Mouse (Mus musculus) embryonic facial prominence, embryonic 11.5 days (tissue): ENCODE results near the gene Mlh3. TPM values are rescaled to one million over a fixed set of nuclear protein-coding genes. Genes with fewer than 3 reads are reported as not detected.

Experiments used
- ATAC-seq: fragments of 200-750 bp; cut with Nextera tagmentation; replicated peaks from 2 replicates; pipeline ENCODE4 v1.8.0; 2017; ENCODE audit warnings: low read depth; ENCODE audit not compliant: insufficient number of reproducible peaks, low FRiP score, low TSS enrichment
- DNase-seq: peaks from one replicate; pipeline ENCODE4 v3.0.0-alpha.2; 2015; ENCODE audit warnings: low spot score
- H3K27ac ChIP-seq: fragments of 300-500 bp; sonication (generic); replicated peaks from 2 replicates; pipeline ENCODE4 v1.5.1; 2014; ENCODE audit warnings: mild to moderate bottlenecking, low read depth, low read length, control low read depth
- H3K27me3 ChIP-seq: fragments of 300-500 bp; sonication (generic); 2 replicates; pipeline ENCODE4 v1.6.1; 2014; ENCODE audit warnings: mild to moderate bottlenecking, low read length, moderate library complexity, mixed read lengths; ENCODE audit not compliant: control insufficient read depth, insufficient read depth
- H3K36me3 ChIP-seq: fragments of 300-500 bp; sonication (generic); replicated peaks from 2 replicates; pipeline ENCODE4 v1.6.1; 2014; ENCODE audit warnings: low read depth, mild to moderate bottlenecking, low read length, moderate library complexity, mixed read lengths; ENCODE audit not compliant: control insufficient read depth, insufficient read depth
- H3K4me1 ChIP-seq: fragments of 300-500 bp; sonication (generic); 2 replicates; pipeline ENCODE4 v1.6.1; 2014; ENCODE audit warnings: low read length, mixed read lengths; ENCODE audit not compliant: control insufficient read depth, insufficient read depth
- H3K4me2 ChIP-seq: fragments of 300-500 bp; sonication (generic); 2 replicates; pipeline ENCODE4 v1.6.1; 2014; ENCODE audit warnings: low read depth, mild to moderate bottlenecking, control low read depth, low read length, moderate library complexity
- H3K4me3 ChIP-seq: fragments of 300-500 bp; sonication (generic); 2 replicates; pipeline ENCODE4 v1.5.1; 2014; ENCODE audit warnings: low read depth, low read length, control low read depth
- H3K9ac ChIP-seq: fragments of 300-500 bp; sonication (generic); replicated peaks from 2 replicates; pipeline ENCODE4 v1.6.1; 2014; ENCODE audit warnings: mild to moderate bottlenecking, control low read depth, low read length
- H3K9me3 ChIP-seq: fragments of 300-500 bp; sonication (generic); replicated peaks from 2 replicates; pipeline ENCODE4 v1.6.1; 2016; ENCODE audit warnings: mild to moderate bottlenecking, low read length, inconsistent platforms, mixed read lengths; ENCODE audit not compliant: control insufficient read depth
- WGBS: fragments of 180-500 bp; shearing (Covaris S2); extraction: QIAGEN DNeasy Blood & Tissue Kit; methylation state at CpG from one replicate; pipeline ENCODE4 v1.1.7; 2014; 5-methylcytosine and 5-hydroxymethylcytosine counted together
- polyA plus RNA-seq: library from polyadenylated mRNA; unstranded; fragments of >200 nt; fragmentation: Nextera tagmentation; extraction: Ambion mirVana; gene quantifications from 2 replicates; pipeline ENCODE4 v1.2.1, GENCODE M21; 2014

The Mlh3 gene
- 9.5 TPM in 2 replicates for polyA plus RNA-seq

GRCm38 (mm10) chr12:85270319-85270718 is at the start of gene Mlh3:
Mlh3 (minus strand) TSS chr12:85270599.
- Histone ChIP-seq H3K9ac (peak within 1 kb of the TSS; percentile 76), H3K27ac (peak within 1 kb of the TSS; percentile 62), H3K27me3 (no peaks in the 10 kb centered on the region), H3K36me3 (no peaks in the 10 kb centered on the region), H3K9me3 (no peaks in the 10 kb centered on the region), H3K4me2 (peak within 1 kb of the TSS; percentile 45), H3K4me3 (peak within 1 kb of the TSS; percentile 42), H3K4me1 (no peaks in the 10 kb centered on the region; the same call in 1 of the 2 replicates)
- peak; percentile 90 for DNase-seq
- peak; percentile 88 for ATAC-seq
- WGBS: 2% methylated on average over 35 of the region's 35 CpGs

GRCm38 (mm10) chr12:85308651-85309050 is 38.3 kb upstream of the Mlh3 start:
- ATAC-seq (no peak), DNase-seq (no peak)
- WGBS: 84% methylated on average over 3 of the region's 3 CpGs
- Histone ChIP-seq H3K9ac (no peak overlapping the region), H3K27me3 (no peaks in the 10 kb centered on the region), H3K36me3 (peaks cover 13% of the 10 kb centered on the region), H3K9me3 (no peaks in the 10 kb centered on the region), H3K4me1 (no peaks in the 10 kb centered on the region), H3K4me2 (no peak overlapping the region), H3K27ac (no peak overlapping the region), H3K4me3 (no peak overlapping the region)

- no peaks in the 10 kb centered on the region for H3K27me3 ChIP-seq
- H3K36me3 ChIP-seq: peaks cover 22% of the 10 kb centered on the region
- no peak overlapping the region for H3K4me3 ChIP-seq
- H3K27ac ChIP-seq: no peak overlapping the region
- H3K9ac ChIP-seq: no peak overlapping the region
- H3K9me3 ChIP-seq: no peaks in the 10 kb centered on the region
- H3K4me2 ChIP-seq: no peak overlapping the region
- ATAC-seq: peak; percentile 67; the same call in 1 of the 2 replicates
- DNase-seq: peak; percentile 91
- 45% methylated on average over 16 of the region's 16 CpGs for WGBS
- H3K4me1 ChIP-seq: no peaks in the 10 kb centered on the region
Measured at GRCm38 (mm10) chr12:85305247-85305892, 35.0 kb upstream of the Mlh3 start.

GRCm38 (mm10) chr12:85304725-85305124 is 34.3 kb upstream of the Mlh3 start:
- Histone ChIP-seq H3K4me3 (no peak overlapping the region), H3K4me1 (no peaks in the 10 kb centered on the region), H3K9me3 (no peaks in the 10 kb centered on the region), H3K4me2 (no peak overlapping the region), H3K27ac (no peak overlapping the region), H3K9ac (no peak overlapping the region), H3K27me3 (no peaks in the 10 kb centered on the region), H3K36me3 (peaks cover 22% of the 10 kb centered on the region)
- 76% methylated on average over 4 of the region's 4 CpGs for WGBS
- ATAC-seq (no peak), DNase-seq (no peak)

GRCm38 (mm10) chr12:85303256-85303655 is 32.9 kb upstream of the Mlh3 start:
- Histone ChIP-seq H3K4me2 (no peak overlapping the region), H3K4me1 (no peaks in the 10 kb centered on the region), H3K9ac (no peak overlapping the region), H3K27ac (no peak overlapping the region), H3K9me3 (no peaks in the 10 kb centered on the region), H3K4me3 (no peak overlapping the region), H3K27me3 (no peaks in the 10 kb centered on the region), H3K36me3 (peaks cover 19% of the 10 kb centered on the region)
- 81% methylated on average over 2 of the region's 2 CpGs for WGBS
- no peak for ATAC-seq
- DNase-seq: no peak

- Histone ChIP-seq H3K9me3 (no peaks in the 10 kb centered on the region), H3K4me2 (no peak overlapping the region), H3K9ac (no peak overlapping the region), H3K4me1 (no peaks in the 10 kb centered on the region), H3K27me3 (no peaks in the 10 kb centered on the region), H3K27ac (no peak overlapping the region), H3K36me3 (peaks cover 8% of the 10 kb centered on the region), H3K4me3 (no peak overlapping the region)
- WGBS: 82% methylated on average over 1 of the region's 1 CpGs
- ATAC-seq (no peak), DNase-seq (no peak)
Measured at GRCm38 (mm10) chr12:85298835-85299180, 28.4 kb upstream of the Mlh3 start.

DNA sequence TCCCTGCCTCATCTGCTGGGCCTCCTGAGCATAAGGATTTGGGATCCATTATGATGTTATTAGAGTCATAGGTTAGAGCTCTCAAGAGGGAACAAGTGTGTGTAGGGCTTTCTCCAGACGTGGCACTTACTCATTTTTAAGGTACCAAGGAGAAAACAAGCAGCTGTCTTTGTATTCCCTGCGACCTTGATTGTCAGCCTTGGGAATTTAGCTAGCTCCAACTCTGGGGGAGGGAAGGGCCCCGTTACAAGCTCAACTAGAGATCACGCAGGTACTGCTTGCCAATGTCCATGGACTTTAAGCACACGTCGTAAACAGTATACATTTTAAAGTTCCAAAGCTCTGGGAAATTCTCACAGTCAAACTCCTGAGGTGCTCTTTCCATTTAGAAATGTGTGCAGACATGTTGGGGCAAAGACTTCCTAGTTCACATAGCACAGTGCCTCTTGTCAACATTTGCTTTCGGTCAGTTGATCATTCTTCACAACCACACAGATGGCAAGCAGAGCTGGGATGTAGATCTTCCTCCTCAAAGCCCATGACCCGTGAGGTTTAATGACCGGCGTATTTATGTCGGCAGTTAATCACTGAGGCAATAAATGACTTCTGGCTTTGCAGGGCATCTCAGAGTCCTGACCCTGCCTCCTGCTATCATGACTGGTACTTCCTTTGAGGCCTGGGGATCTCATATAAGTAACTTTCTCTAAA is 27.9 kb upstream of the Mlh3 start:
- Histone ChIP-seq H3K4me2 (no peak overlapping the region), H3K9me3 (no peaks in the 10 kb centered on the region), H3K27me3 (no peaks in the 10 kb centered on the region), H3K9ac (no peak overlapping the region), H3K27ac (no peak overlapping the region), H3K36me3 (peaks cover 6% of the 10 kb centered on the region), H3K4me3 (no peak overlapping the region), H3K4me1 (no peaks in the 10 kb centered on the region)
- DNase-seq (no peak), ATAC-seq (no peak)
- WGBS: 73% methylated on average over 11 of the region's 11 CpGs

DNA sequence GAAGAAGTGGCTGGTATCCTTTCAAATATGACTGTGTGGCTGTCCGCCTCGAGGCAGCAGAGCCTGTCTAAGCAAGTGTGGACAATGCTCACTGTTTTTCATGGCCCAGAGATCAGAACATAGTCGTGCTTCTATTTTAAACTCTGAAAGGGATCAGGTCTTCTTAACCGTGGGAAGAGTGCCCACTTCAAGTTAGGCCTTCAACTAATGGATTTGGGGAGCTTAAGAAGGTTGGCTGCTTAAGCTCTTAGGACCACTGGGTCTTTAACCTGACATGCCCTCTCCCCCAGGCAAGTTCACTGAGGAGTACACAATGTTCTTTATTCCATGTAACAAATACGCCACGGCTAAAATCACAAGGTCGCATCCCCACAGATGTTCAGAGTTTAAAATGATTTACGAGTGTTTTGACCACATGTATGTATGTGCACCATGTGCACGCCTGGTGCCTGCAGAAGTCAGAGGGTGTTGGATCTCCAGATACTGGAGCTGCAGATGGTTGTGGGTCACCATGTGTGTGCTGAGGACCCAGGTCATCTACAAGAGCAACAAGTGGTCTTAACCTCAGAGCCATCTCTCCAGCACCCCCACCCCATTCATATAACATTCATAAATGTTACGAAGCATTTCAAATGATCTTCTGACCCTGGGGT is 27.1 kb upstream of the Mlh3 start:
- no peaks in the 10 kb centered on the region for H3K27me3 ChIP-seq
- ATAC-seq: no peak
- no peak for DNase-seq
- no peak overlapping the region for H3K4me2 ChIP-seq
- H3K4me3 ChIP-seq: no peak overlapping the region
- H3K9ac ChIP-seq: no peak overlapping the region
- H3K9me3 ChIP-seq: no peaks in the 10 kb centered on the region
- peaks cover 5% of the 10 kb centered on the region for H3K36me3 ChIP-seq
- 69% methylated on average over 10 of the region's 10 CpGs for WGBS
- no peaks in the 10 kb centered on the region for H3K4me1 ChIP-seq
- no peak overlapping the region for H3K27ac ChIP-seq
